Mouse (Mus musculus) stomach, embryonic 14.5 days (tissue): ENCODE measurements at regions not wholly inside any gene's neighbourhood (a gene's known extent, or its start where the extent isn't known, plus 50 kb on each side); places are given as distances from the start of the nearest gene placed in this dataset.
"Not testable (repeated sequence)": the region's sequence is repeated elsewhere in the genome, so short reads cannot be mapped to it uniquely, and the experiment has no call there.

ENCODE experiments used
- ATAC-seq: fragments of 200-750 bp; cut with Nextera tagmentation; 2 replicates; pipeline ENCODE4 v1.8.0; 2017; ENCODE audit warnings: low read depth, moderate TSS enrichment; ENCODE audit not compliant: insufficient number of reproducible peaks, insufficient read depth, low FRiP score
- H3K27ac ChIP-seq: fragments of 300-500 bp; sonication (generic); 2 replicates; pipeline ENCODE4 v1.5.1; 2014; ENCODE audit warnings: mild to moderate bottlenecking, low read length, moderate library complexity, mixed read lengths
- H3K27me3 ChIP-seq: fragments of 300-500 bp; sonication (generic); 2 replicates; pipeline ENCODE4 v1.6.1; 2014; ENCODE audit warnings: low read length, control low read depth, mixed read lengths; ENCODE audit not compliant: control insufficient read depth, insufficient read depth
- H3K36me3 ChIP-seq: fragments of 300-500 bp; sonication (generic); 2 replicates; pipeline ENCODE4 v1.6.1; 2014; ENCODE audit warnings: mild to moderate bottlenecking, control low read depth, low read length, moderate library complexity, mixed read lengths; ENCODE audit not compliant: control insufficient read depth, insufficient read depth
- H3K4me1 ChIP-seq: fragments of 300-500 bp; sonication (generic); 2 replicates; pipeline ENCODE4 v1.6.1; 2014; ENCODE audit warnings: low read length, control low read depth, mixed read lengths; ENCODE audit not compliant: control insufficient read depth, insufficient read depth
- H3K4me2 ChIP-seq: fragments of 300-500 bp; sonication (generic); replicated peaks from 2 replicates; pipeline ENCODE4 v1.6.1; 2014; ENCODE audit warnings: low read depth, low read length, control low read depth
- H3K4me3 ChIP-seq: fragments of 300-500 bp; sonication (generic); 2 replicates; pipeline ENCODE4 v1.5.1; 2014; ENCODE audit warnings: low read depth, low read length, control low read depth
- H3K9ac ChIP-seq: fragments of 300-500 bp; sonication (generic); replicated peaks from 2 replicates; pipeline ENCODE4 v1.6.1; 2014; ENCODE audit warnings: low read depth, mild to moderate bottlenecking, control low read depth, low read length, moderate library complexity, mixed read lengths
- H3K9me3 ChIP-seq: fragments of 300-500 bp; sonication (generic); 2 replicates; pipeline ENCODE4 v1.6.1; 2016; ENCODE audit warnings: low read depth, low read length, control low read depth; ENCODE audit not compliant: control insufficient read depth
- WGBS: fragments of 180-500 bp; shearing (Covaris S2); extraction: QIAGEN DNeasy Blood & Tissue Kit; methylation state at CpG from one replicate; pipeline ENCODE4 v1.1.7; 2014; 5-methylcytosine and 5-hydroxymethylcytosine counted together

DNA sequence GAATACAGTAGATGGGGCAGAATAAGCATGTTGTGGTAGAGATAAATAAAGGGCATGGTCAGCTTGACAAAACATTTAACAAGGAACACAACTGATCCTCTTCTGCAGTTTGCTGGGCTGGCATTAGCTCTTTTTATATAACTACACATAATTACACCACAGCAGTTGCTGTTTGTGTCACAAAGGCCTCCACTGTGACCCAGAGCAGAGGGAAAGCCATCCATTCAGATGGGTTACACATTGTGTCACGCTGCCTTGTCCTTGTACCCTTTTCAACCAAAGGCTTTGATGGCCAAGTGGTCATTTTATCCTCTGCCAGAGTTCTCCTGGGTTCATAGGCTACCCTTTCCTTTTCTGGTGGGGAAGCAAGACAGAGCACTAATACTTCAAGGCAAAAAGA lies 209.6 kb upstream of the Rnf219 start:
- H3K4me1 ChIP-seq, result no peaks in the 10 kb centered on the region
- no peak overlapping the region for H3K9ac ChIP-seq
- 58% methylated on average over 1 of the region's 1 CpGs for WGBS
- H3K27ac ChIP-seq, result no peak overlapping the region
- no peak for ATAC-seq
- H3K4me2 ChIP-seq, result no peak overlapping the region
- no peaks in the 10 kb centered on the region for H3K9me3 ChIP-seq
- no peak overlapping the region for H3K4me3 ChIP-seq
- no peaks in the 10 kb centered on the region for H3K36me3 ChIP-seq
- H3K27me3 ChIP-seq, result no peaks in the 10 kb centered on the region

DNA sequence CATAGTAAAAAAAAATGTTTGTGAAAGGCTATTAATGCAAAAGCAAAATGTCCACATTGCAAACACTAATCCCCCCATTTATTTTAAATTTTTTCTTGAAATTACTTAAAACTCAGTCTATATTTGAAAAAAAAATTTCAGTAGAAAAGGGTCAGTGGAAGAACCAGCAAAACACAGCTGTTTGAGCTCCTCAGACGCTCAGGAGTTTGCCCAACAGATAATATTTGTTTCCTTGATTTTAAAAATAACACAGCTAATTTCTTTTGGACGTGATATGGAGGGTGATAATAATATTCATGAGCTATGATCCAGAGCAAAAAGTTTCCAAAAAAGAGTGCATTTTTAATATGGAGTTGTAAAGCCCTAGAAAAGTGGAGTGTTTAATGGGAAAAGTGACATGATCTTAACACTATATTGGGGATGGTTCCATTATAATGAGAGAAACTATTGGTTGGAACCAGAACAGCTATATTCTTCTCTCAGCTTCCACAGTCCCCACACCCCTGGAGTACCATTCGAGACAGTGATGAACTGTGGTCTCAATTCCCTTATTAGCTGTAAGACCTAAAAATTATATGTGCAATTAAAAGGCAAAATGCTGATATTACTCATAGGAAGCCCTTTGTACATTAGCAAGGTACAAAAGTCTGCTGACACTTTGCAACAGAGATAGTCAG lies 209.0 kb upstream of the Rnf219 start:
- ATAC-seq, result no peak
- no peak overlapping the region for H3K27ac ChIP-seq

DNA sequence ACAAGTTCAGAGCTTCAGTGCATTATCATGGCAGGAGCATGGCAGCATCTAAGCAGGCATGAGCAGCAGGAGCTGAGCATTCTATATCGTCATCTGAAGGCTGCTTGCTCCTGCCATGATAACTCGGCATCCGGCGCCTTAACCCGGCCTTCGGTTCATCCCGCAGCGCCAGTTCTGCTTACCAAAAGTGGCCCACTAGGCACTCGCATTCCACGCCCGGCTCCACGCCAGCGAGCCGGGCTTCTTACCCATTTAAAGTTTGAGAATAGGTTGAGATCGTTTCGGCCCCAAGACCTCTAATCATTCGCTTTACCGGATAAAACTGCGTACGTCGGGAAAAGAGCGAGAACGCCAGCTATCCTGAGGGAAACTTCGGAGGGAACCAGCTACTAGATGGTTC lies 193.2 kb upstream of the Rnf219 start:
- ATAC-seq, H3K4me2 ChIP-seq, H3K36me3 ChIP-seq, H3K27me3 ChIP-seq, H3K9me3 ChIP-seq, H3K9ac ChIP-seq, H3K4me3 ChIP-seq, H3K4me1 ChIP-seq, H3K27ac ChIP-seq: not testable (repeated sequence)
- WGBS, result 96% methylated on average over 16 of the region's 24 CpGs

More for the DNA sequence above, 209.0 kb upstream of the Rnf219 start:
- H3K27me3 ChIP-seq, result no peaks in the 10 kb centered on the region
- H3K36me3 ChIP-seq, result no peaks in the 10 kb centered on the region
- H3K9me3 ChIP-seq, result no peaks in the 10 kb centered on the region
- H3K4me1 ChIP-seq, result no peaks in the 10 kb centered on the region
- H3K4me3 ChIP-seq, result no peak overlapping the region
- no peak overlapping the region for H3K4me2 ChIP-seq
- no peak overlapping the region for H3K9ac ChIP-seq
- 74% methylated on average over 3 of the region's 3 CpGs for WGBS

DNA sequence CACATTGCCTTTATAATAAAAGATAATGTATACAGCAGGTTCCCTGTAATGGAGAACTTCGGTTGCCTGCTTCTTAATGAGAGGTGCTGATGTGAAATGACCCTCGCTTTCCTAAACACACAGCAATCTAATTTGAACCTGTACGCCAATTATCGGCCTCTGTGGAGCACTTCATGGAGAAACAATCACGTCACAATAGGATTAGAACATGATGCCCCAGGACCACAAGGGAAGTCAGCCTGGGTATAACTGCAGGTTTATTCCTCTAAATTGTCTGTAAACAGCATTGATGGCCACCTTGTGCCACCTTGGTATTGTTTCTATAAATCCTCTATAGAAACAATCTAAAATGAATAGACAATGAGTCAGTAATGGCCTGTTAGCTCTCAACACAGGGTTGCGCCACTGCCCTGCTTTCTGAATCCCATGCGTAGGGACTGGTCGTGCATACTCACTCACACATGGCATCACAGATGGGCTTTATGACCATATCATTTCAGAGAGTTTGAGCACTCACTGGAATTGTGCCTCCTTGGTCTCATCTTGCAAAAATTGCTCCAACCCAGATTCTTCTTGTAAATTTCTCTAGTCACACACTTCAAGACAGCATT lies 179.9 kb upstream of the Rnf219 start:
- no peak for ATAC-seq

DNA sequence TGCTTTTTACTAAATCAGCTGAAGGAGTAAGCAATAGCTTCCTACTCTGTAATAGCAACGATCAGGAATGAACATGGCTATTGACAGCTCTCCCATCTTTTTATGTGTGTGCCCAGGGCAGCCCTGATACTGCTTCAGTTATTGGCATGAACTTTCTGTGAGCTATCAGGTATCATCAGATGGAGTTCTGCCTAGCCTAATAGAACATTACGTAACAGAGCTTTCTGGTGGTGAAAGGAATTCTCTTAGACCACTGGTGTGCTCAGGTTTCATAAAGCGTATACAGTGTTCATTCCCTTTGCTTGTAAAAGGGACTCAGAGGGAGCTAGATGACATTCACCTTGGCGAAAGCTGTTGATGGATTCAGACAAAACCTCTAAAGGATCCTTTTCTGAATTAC lies 176.5 kb upstream of the Rnf219 start:
- H3K4me3 ChIP-seq, result no peak overlapping the region
- H3K9ac ChIP-seq, result no peak overlapping the region
- no peaks in the 10 kb centered on the region for H3K9me3 ChIP-seq
- H3K27me3 ChIP-seq, result no peaks in the 10 kb centered on the region
- ATAC-seq, result no peak
- H3K4me2 ChIP-seq, result no peak overlapping the region
- no peaks in the 10 kb centered on the region for H3K4me1 ChIP-seq
- H3K36me3 ChIP-seq, result no peaks in the 10 kb centered on the region
- H3K27ac ChIP-seq, result no peak overlapping the region
- WGBS, result 81% methylated on average over 4 of the region's 4 CpGs

More for the DNA sequence above, 179.9 kb upstream of the Rnf219 start:
- no peaks in the 10 kb centered on the region for H3K36me3 ChIP-seq
- WGBS, result 88% methylated on average over 8 of the region's 8 CpGs
- no peak overlapping the region for H3K27ac ChIP-seq
- H3K9ac ChIP-seq, result no peak overlapping the region
- no peaks in the 10 kb centered on the region for H3K27me3 ChIP-seq
- no peaks in the 10 kb centered on the region for H3K4me1 ChIP-seq
- no peaks in the 10 kb centered on the region for H3K9me3 ChIP-seq
- no peak overlapping the region for H3K4me2 ChIP-seq
- H3K4me3 ChIP-seq, result no peak overlapping the region

DNA sequence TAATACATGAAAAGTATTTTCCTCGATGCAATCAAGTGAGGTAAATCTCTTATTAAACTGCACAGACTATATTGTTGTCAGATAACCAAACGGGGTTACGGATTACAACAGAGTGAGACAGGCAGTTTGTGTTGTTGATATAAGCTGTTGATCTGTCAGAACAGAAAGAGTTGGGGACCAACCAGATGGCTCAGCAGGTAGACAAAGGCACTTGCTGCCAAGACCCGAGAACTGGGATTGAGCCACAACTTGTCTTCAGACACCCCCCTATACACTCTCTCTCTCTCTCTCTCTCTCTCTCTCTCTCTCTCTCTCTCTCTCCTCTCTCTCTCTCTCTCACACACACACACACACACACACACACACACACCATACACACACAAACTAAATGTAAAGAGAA lies 172.7 kb upstream of the Rnf219 start:
- Histone ChIP-seq H3K4me2 (no peak overlapping the region), H3K9ac (no peak overlapping the region), H3K27ac (no peak overlapping the region), H3K4me1 (no peaks in the 10 kb centered on the region), H3K36me3 (no peaks in the 10 kb centered on the region), H3K9me3 (no peaks in the 10 kb centered on the region), H3K4me3 (no peak overlapping the region), H3K27me3 (no peaks in the 10 kb centered on the region)
- ATAC-seq, result no peak
- 75% methylated on average over 4 of the region's 4 CpGs for WGBS

DNA sequence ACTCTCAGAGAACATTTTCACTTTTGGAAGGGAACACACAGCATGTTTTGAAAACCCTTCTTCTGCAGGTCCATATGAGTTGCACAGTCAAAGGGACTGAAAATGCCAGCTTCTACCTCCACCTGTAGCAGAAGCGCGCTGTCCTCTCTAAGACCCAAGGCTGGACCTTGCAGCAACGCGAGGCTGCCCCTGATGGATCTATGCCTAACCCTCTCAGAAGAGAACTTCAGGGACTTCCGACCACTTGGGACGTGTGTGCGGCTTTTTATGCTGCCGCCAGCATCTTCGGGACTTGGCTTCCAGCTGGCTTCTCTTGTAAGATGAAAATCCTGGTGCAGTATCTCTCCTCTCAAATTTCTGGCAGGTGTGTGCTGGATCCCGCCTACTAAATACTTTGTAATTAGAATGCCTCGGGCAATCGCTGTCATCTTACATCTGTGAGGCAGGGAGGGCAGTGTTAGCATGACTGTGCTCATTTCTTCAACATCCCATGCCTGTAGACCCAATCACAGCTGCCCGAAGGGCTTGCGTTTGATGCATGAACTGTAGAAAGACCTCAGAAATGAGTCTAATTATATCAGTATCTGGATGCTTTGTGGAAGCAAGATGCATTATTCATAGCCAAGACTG lies 171.8 kb upstream of the Rnf219 start:
- Histone ChIP-seq H3K27ac (no peak overlapping the region), H3K4me2 (no peak overlapping the region), H3K4me3 (no peak overlapping the region), H3K36me3 (no peaks in the 10 kb centered on the region), H3K4me1 (no peaks in the 10 kb centered on the region), H3K27me3 (no peaks in the 10 kb centered on the region), H3K9me3 (no peaks in the 10 kb centered on the region), H3K9ac (no peak overlapping the region)
- WGBS, result 81% methylated on average over 14 of the region's 14 CpGs
- no peak for ATAC-seq

DNA sequence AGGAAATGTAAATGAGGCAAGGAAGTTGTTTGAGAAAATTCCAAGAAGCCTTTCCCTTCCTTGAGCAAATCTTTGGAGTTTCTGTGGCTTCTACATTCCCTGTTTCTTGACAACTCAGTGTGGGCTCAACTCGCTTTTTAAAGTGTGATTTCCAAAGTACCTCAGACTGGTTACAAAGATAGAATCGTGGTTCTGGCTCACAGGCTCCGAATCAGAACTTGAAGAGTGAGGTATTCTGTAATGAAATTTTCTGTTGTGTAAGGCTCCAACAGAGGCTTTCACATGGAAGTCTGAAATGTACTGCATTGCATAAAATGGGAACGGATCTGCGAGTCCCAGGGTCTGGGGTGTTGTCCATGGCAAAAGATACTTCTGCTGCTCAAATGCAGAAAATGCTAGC lies 170.2 kb upstream of the Rnf219 start:
- Histone ChIP-seq H3K36me3 (no peaks in the 10 kb centered on the region), H3K9ac (no peak overlapping the region), H3K27ac (no peak overlapping the region), H3K9me3 (no peaks in the 10 kb centered on the region), H3K4me2 (no peak overlapping the region), H3K4me3 (no peak overlapping the region), H3K4me1 (no peaks in the 10 kb centered on the region), H3K27me3 (no peaks in the 10 kb centered on the region)
- no peak for ATAC-seq
- WGBS, result 89% methylated on average over 5 of the region's 5 CpGs
